Mouse (Mus musculus) frontal cortex, postnatal 25 days (tissue): ENCODE results near the gene Dip2b.
"Not testable (repeated sequence)": the region's sequence is repeated elsewhere in the genome, so short reads cannot be mapped to it uniquely, and the experiment has no call there.

Experiments used
- DNase-seq, 2 experiments: peaks; one replicate each; pipeline ENCODE4 v3.0.0; 2022; ENCODE audit warnings: low spot score in 2 of 2

The Dip2b gene

DNA sequence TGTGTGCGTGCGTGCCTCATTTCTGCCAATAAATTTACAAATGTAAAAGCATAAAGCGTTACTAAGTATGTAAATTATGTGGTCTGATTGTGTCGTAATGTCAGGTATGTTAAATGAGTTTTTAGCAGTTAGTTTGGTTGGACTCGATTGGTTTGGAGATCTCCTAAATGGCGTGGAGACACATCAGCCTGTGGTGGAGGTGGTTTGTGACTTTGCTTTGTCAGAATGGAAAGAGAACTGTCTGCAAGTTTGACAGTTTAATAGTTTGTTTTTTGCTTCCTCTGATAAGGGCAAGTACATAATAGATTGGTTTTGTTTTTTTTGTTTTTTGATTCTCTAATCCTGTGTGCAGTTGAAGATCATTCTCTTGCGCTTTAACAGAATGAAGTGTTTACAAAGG is 221.9 kb downstream of the Dip2b start:
- not testable (repeated sequence) for DNase-seq

DNA sequence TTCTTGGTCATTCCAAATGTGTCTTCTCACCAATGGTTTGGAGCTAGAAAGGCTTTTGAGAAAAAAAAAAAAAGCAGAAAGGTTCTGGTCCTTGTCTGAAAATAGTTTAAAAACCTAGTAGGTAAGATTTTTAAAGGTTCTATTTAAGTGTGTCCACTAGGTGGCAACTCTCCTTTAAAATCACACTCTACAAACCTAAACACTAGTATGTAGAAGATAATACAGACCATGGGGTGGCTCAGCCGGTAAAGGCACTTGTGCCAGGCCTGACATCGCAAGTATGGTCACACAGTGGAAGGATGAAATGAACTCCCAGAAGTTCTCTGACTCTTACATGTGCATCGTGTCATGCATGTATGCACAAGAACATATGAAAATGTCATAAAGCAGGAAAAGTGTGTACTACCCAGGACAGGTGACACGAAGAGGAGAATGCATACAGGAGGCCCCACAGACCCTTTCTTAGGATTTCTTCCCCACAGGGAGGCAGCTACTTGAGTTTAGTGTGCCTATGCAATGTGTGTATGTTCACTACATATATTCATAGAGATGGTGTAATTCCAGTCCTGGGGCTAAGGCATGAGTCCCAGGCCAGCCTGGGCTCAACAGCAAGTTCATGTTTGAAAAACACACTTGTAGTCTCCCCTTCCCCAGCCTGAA is 224.9 kb downstream of the Dip2b start:
- peak in 1 of 2 experiments; percentile 8 for DNase-seq

GRCm38 (mm10) chr15:100265586-100266325 is 227.3 kb downstream of the Dip2b start:
- no peak for DNase-seq

- DNase-seq: no peak
Observed at GRCm38 (mm10) chr15:100268916-100269315, 230.5 kb downstream of the Dip2b start.
